Mouse (Mus musculus): ENCODE results near the gene Ppp2r2d. TPM values are rescaled to one million over a fixed set of nuclear protein-coding genes. Genes with fewer than 3 reads are reported as not detected.

The Ppp2r2d gene
- 28.7 and 32.0 TPM in 2 replicates for polyA plus RNA-seq (2015; fragmentation: Nextera tagmentation; extraction: Ambion mirVana)

DNA sequence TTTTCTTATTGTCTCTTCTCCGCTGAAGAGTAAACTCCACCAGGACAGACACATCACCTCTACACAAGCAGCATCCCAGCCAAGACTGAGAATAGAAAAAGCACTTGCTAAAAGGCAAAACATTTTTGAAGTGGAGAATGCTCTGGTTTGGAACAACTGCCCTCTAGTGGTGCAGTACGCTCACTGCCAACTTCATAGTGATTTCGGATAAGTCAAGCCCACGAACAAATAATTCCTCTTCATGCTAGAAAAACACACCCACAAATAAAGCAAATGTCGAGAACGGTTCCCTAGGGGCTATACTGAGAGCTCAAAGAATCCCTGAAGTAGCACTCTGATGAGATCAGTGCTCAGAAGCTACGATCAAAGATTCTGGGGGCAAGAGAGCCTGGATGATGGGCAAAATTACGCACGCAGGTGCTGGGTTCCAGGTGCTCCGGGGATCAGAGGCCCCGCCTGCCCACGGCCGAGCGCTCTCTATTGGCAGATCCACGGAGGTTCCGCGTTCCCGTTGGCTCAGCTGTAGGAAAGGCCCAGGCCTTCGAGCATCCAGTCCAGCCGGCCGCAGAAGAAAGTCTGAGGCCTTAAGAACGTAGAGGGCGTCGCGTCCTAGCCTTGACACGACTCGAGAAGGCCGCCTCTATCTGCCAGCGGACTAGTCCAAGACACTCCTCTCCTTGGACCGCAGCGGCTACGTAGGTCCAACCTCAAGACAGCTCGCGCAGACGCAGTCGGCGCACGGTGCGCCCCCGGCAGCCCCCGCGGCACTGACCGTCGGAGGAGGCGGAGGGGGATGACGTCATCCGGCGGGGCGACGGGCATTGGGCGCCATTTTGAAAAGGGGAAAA is at the start of gene Ppp2r2d, which contains the start of gene Mapk1ip1:
TSS of gene Ppp2r2d (plus strand) at position 536 of the 848 bp plus-strand sequence.
TSS of gene Mapk1ip1 (minus strand) at position 730 of the 848 bp plus-strand sequence.
- Histone ChIP-seq H3K27ac (peak within 1 kb of the TSS; percentile 96), H3K9ac (peak within 1 kb of the TSS; percentile 97), H3K4me1 (replicated peaks) (peaks cover 23% of the 10 kb centered on the region), H3K9me3 (no peaks in the 10 kb centered on the region), H3K4me2 (replicated peaks) (peak within 1 kb of the TSS; percentile 76), H3K4me3 (replicated peaks) (peak within 1 kb of the TSS; percentile 98), H3K36me3 (no peaks in the 10 kb centered on the region), H3K27me3 (replicated peaks) (no peaks in the 10 kb centered on the region)
- WGBS: under 1% methylated on average over 50 of the region's 51 CpGs
- ATAC-seq: peak; percentile 97

GRCm38 (mm10) chr7:138803386-138803785 is 42.5 kb upstream of the Ppp2r2d start:
- H3K4me1 ChIP-seq (replicated peaks): no peaks in the 10 kb centered on the region
- H3K27me3 ChIP-seq (replicated peaks): no peaks in the 10 kb centered on the region
- no peak overlapping the region for H3K4me3 ChIP-seq (replicated peaks)
- H3K27ac ChIP-seq: no peak overlapping the region
- 14% methylated on average over 4 of the region's 4 CpGs for WGBS
- H3K4me2 ChIP-seq (replicated peaks): no peak overlapping the region
- H3K36me3 ChIP-seq: no peaks in the 10 kb centered on the region
- H3K9ac ChIP-seq: no peak overlapping the region
- no peak for ATAC-seq
- H3K9me3 ChIP-seq: no peaks in the 10 kb centered on the region

GRCm38 (mm10) chr7:138807146-138807545 is 38.7 kb upstream of the Ppp2r2d start:
- Histone ChIP-seq H3K4me3 (replicated peaks) (no peak overlapping the region), H3K27me3 (replicated peaks) (no peaks in the 10 kb centered on the region)

DNA sequence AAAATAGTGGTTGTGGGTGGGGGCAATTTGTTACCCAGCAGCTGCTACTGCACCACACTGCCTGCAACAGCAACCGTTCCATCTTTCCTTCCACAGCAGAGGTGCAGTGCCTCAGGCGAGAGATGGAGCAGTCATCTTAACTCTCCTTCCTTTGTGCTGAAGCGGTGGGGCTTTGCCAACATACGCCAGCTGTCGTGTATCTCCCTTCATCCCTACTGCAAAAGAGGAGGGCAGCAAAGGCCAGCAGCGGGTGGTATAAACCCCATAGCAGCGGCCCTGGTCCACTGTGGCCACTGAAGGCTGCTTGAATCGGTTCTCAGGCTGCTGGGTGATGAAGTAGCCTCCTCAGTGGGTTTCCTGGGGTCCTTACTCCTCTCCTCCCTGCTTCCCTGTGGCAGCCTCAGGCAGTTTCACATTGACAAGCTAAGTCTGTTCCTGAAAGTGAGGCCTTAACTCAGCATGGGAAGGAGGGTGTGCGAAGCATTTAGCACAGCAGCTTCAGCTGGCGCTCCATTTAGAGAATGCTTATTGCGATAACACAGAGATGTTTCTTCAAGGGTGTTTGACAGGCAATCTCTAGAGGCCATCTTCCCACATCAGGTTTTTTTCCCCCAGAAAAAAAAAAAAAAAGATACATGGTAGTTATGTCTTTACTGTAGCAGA is 32.5 kb upstream of the Ppp2r2d start:
- H3K9ac ChIP-seq: no peak overlapping the region
- no peak for ATAC-seq
- H3K36me3 ChIP-seq: no peaks in the 10 kb centered on the region
- H3K4me1 ChIP-seq (replicated peaks): no peaks in the 10 kb centered on the region
- no peak overlapping the region for H3K4me3 ChIP-seq (replicated peaks)
- no peak overlapping the region for H3K27ac ChIP-seq
- H3K27me3 ChIP-seq (replicated peaks): no peaks in the 10 kb centered on the region
- no peak overlapping the region for H3K4me2 ChIP-seq (replicated peaks)
- H3K9me3 ChIP-seq: no peaks in the 10 kb centered on the region
- 56% methylated on average over 11 of the region's 11 CpGs for WGBS

More at GRCm38 (mm10) chr7:138807146-138807545, 38.7 kb upstream of the Ppp2r2d start:
- H3K9me3 ChIP-seq: no peaks in the 10 kb centered on the region
- H3K9ac ChIP-seq: no peak overlapping the region
- no peak for ATAC-seq
- H3K27ac ChIP-seq: no peak overlapping the region
- no peaks in the 10 kb centered on the region for H3K4me1 ChIP-seq (replicated peaks)
- H3K36me3 ChIP-seq: no peaks in the 10 kb centered on the region
- H3K4me2 ChIP-seq (replicated peaks): no peak overlapping the region
- 87% methylated on average over 3 of the region's 3 CpGs for WGBS

DNA sequence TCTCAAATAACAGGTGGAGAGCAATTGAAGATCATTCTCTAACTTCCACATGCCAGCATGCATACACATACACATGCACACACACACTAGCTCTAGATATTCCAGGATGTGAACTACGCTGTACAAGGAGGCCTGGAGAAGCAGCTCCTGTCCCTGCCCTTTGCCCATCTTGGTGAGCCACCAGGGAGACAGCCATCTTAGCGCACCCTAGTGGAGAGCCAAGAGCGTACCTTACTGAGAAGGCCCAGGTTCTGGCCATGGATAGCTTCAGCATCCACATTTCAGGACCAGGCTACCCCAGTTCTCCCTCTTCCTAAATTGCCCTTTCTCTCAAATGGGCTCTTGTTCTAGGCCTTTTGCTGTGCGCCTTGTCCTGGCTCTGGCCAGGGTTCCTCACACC is 27.6 kb upstream of the Ppp2r2d start:
- ATAC-seq: no peak
- H3K4me3 ChIP-seq (replicated peaks): no peak overlapping the region
- no peak overlapping the region for H3K4me2 ChIP-seq (replicated peaks)
- H3K4me1 ChIP-seq (replicated peaks): no peaks in the 10 kb centered on the region
- no peak overlapping the region for H3K27ac ChIP-seq
- 60% methylated on average over 4 of the region's 4 CpGs for WGBS
- no peak overlapping the region for H3K9ac ChIP-seq
- no peaks in the 10 kb centered on the region for H3K9me3 ChIP-seq
- H3K36me3 ChIP-seq: no peaks in the 10 kb centered on the region
- no peaks in the 10 kb centered on the region for H3K27me3 ChIP-seq (replicated peaks)

- 81% methylated on average over 6 of the region's 6 CpGs for WGBS
- Histone ChIP-seq H3K4me2 (replicated peaks) (no peak overlapping the region), H3K4me1 (replicated peaks) (no peaks in the 10 kb centered on the region), H3K9ac (no peak overlapping the region), H3K4me3 (replicated peaks) (no peak overlapping the region), H3K27me3 (replicated peaks) (no peaks in the 10 kb centered on the region), H3K9me3 (no peaks in the 10 kb centered on the region), H3K36me3 (no peaks in the 10 kb centered on the region), H3K27ac (no peak overlapping the region)
- no peak for ATAC-seq
These were observed 21.5 kb upstream of the Ppp2r2d start for GRCm38 (mm10) chr7:138824423-138824822.

- Histone ChIP-seq H3K27me3 (replicated peaks) (no peaks in the 10 kb centered on the region), H3K4me1 (replicated peaks) (no peaks in the 10 kb centered on the region), H3K4me2 (replicated peaks) (no peak overlapping the region), H3K27ac (no peak overlapping the region), H3K9ac (no peak overlapping the region), H3K4me3 (replicated peaks) (no peak overlapping the region), H3K36me3 (no peaks in the 10 kb centered on the region), H3K9me3 (no peaks in the 10 kb centered on the region)
- ATAC-seq: no peak
- 80% methylated on average over 19 of the region's 19 CpGs for WGBS
These were observed 20.7 kb upstream of the Ppp2r2d start for GRCm38 (mm10) chr7:138824995-138825756.

- Histone ChIP-seq H3K9me3 (no peaks in the 10 kb centered on the region), H3K4me2 (replicated peaks) (no peak overlapping the region), H3K4me1 (replicated peaks) (no peaks in the 10 kb centered on the region), H3K27me3 (replicated peaks) (no peaks in the 10 kb centered on the region), H3K27ac (no peak overlapping the region), H3K36me3 (no peaks in the 10 kb centered on the region), H3K9ac (no peak overlapping the region), H3K4me3 (replicated peaks) (no peak overlapping the region)
- 0 out of 2 replicates have a peak, but pooled peaks have one; percentile 15 for ATAC-seq
- 18% methylated on average over 11 of the region's 11 CpGs for WGBS
These were observed 18.1 kb upstream of the Ppp2r2d start for GRCm38 (mm10) chr7:138827812-138828211.

DNA sequence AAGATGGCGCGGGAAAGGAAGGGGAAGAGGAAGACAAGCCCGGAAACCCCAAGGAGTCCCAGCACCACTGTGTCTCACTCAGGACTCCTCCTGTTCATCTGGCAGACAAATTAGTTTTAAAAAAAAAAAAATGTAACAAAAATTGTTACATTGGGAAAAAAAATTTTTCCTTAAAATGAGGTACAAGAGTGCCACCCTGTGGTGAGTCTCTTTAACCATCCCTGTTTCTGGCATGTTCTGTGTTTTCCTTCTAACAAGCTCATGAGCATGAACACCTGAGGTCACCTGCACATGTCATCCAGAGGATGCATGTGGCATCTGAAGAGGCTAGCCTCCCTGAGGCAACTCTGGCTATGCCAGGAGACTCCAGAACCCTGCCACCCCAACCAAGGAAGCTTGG is 10.9 kb upstream of the Ppp2r2d start:
- no peaks in the 10 kb centered on the region for H3K4me1 ChIP-seq (replicated peaks)
- ATAC-seq: no peak
- H3K27ac ChIP-seq: no peak overlapping the region
- H3K9ac ChIP-seq: no peak overlapping the region
- H3K4me3 ChIP-seq (replicated peaks): no peak overlapping the region
- H3K9me3 ChIP-seq: no peaks in the 10 kb centered on the region
- 87% methylated on average over 3 of the region's 3 CpGs for WGBS
- no peaks in the 10 kb centered on the region for H3K27me3 ChIP-seq (replicated peaks)
- H3K4me2 ChIP-seq (replicated peaks): no peak overlapping the region
- H3K36me3 ChIP-seq: no peaks in the 10 kb centered on the region

- Histone ChIP-seq H3K4me1 (replicated peaks) (peaks cover 10% of the 10 kb centered on the region), H3K4me3 (replicated peaks) (no peak overlapping the region), H3K4me2 (replicated peaks) (no peak overlapping the region), H3K27me3 (replicated peaks) (no peaks in the 10 kb centered on the region), H3K9me3 (no peaks in the 10 kb centered on the region), H3K27ac (no peak overlapping the region), H3K36me3 (no peaks in the 10 kb centered on the region), H3K9ac (no peak overlapping the region)
- peak; percentile 43; the same call in 1 of the 2 replicates for ATAC-seq
- WGBS: 36% methylated on average over 4 of the region's 4 CpGs
These were observed 5.3 kb upstream of the Ppp2r2d start for GRCm38 (mm10) chr7:138840594-138841021.

GRCm38 (mm10) chr7:138841436-138842151 is 4.3 kb upstream of the Ppp2r2d start:
- WGBS: 70% methylated on average over 3 of the region's 3 CpGs

More at GRCm38 (mm10) chr7:138841436-138842151, 4.3 kb upstream of the Ppp2r2d start:
- no peak overlapping the region for H3K9ac ChIP-seq
- no peaks in the 10 kb centered on the region for H3K9me3 ChIP-seq
- H3K4me2 ChIP-seq (replicated peaks): no peak overlapping the region
- H3K36me3 ChIP-seq: no peaks in the 10 kb centered on the region
- no peaks in the 10 kb centered on the region for H3K27me3 ChIP-seq (replicated peaks)
- H3K27ac ChIP-seq: no peak overlapping the region
- peaks cover 10% of the 10 kb centered on the region for H3K4me1 ChIP-seq (replicated peaks)
- ATAC-seq: no peak
- no peak overlapping the region for H3K4me3 ChIP-seq (replicated peaks)

Data from intestine, embryonic 15.5 days (tissue).